Mouse (Mus musculus) stomach, embryonic 14.5 days (tissue): ENCODE results near the gene Tmem53. TPM values are rescaled to one million over a fixed set of nuclear protein-coding genes. Genes with fewer than 3 reads are reported as not detected.

Source experiments
- ATAC-seq: fragments of 200-750 bp; cut with Nextera tagmentation; 2 replicates; pipeline ENCODE4 v1.8.0; 2017; ENCODE audit warnings: low read depth, moderate TSS enrichment; ENCODE audit not compliant: insufficient number of reproducible peaks, insufficient read depth, low FRiP score
- H3K27ac ChIP-seq: fragments of 300-500 bp; sonication (generic); 2 replicates; pipeline ENCODE4 v1.5.1; 2014; ENCODE audit warnings: mild to moderate bottlenecking, low read length, moderate library complexity, mixed read lengths
- H3K27me3 ChIP-seq: fragments of 300-500 bp; sonication (generic); 2 replicates; pipeline ENCODE4 v1.6.1; 2014; ENCODE audit warnings: low read length, control low read depth, mixed read lengths; ENCODE audit not compliant: control insufficient read depth, insufficient read depth
- H3K36me3 ChIP-seq: fragments of 300-500 bp; sonication (generic); 2 replicates; pipeline ENCODE4 v1.6.1; 2014; ENCODE audit warnings: mild to moderate bottlenecking, control low read depth, low read length, moderate library complexity, mixed read lengths; ENCODE audit not compliant: control insufficient read depth, insufficient read depth
- H3K4me1 ChIP-seq: fragments of 300-500 bp; sonication (generic); 2 replicates; pipeline ENCODE4 v1.6.1; 2014; ENCODE audit warnings: low read length, control low read depth, mixed read lengths; ENCODE audit not compliant: control insufficient read depth, insufficient read depth
- H3K4me2 ChIP-seq: fragments of 300-500 bp; sonication (generic); replicated peaks from 2 replicates; pipeline ENCODE4 v1.6.1; 2014; ENCODE audit warnings: low read depth, low read length, control low read depth
- H3K4me3 ChIP-seq: fragments of 300-500 bp; sonication (generic); 2 replicates; pipeline ENCODE4 v1.5.1; 2014; ENCODE audit warnings: low read depth, low read length, control low read depth
- H3K9ac ChIP-seq: fragments of 300-500 bp; sonication (generic); replicated peaks from 2 replicates; pipeline ENCODE4 v1.6.1; 2014; ENCODE audit warnings: low read depth, mild to moderate bottlenecking, control low read depth, low read length, moderate library complexity, mixed read lengths
- H3K9me3 ChIP-seq: fragments of 300-500 bp; sonication (generic); 2 replicates; pipeline ENCODE4 v1.6.1; 2016; ENCODE audit warnings: low read depth, low read length, control low read depth; ENCODE audit not compliant: control insufficient read depth
- WGBS: fragments of 180-500 bp; shearing (Covaris S2); extraction: QIAGEN DNeasy Blood & Tissue Kit; methylation state at CpG from one replicate; pipeline ENCODE4 v1.1.7; 2014; 5-methylcytosine and 5-hydroxymethylcytosine counted together
- polyA plus RNA-seq: library from polyadenylated mRNA; unstranded; fragments of >200 nt; fragmentation: Nextera tagmentation; extraction: Ambion mirVana; gene quantifications from 2 replicates; pipeline ENCODE4 v1.2.1, GENCODE M21; 2014

Gene Tmem53
- polyA plus RNA-seq, 1 experiment from 2014 or later: 18.9 TPM

GRCm38 (mm10) chr4:117267831-117268437 is 16.2 kb downstream of the Tmem53 start:
- H3K9me3 ChIP-seq: no peaks in the 10 kb centered on the region
- 91% methylated on average over 25 of the region's 25 CpGs for WGBS
- no peak overlapping the region for H3K4me2 ChIP-seq
- H3K4me3 ChIP-seq: no peak overlapping the region
- ATAC-seq: no peak
- H3K27ac ChIP-seq: no peak overlapping the region
- H3K27me3 ChIP-seq: no peaks in the 10 kb centered on the region
- peaks cover 16% of the 10 kb centered on the region for H3K36me3 ChIP-seq
- H3K9ac ChIP-seq: no peak overlapping the region
- H3K4me1 ChIP-seq: no peaks in the 10 kb centered on the region

DNA sequence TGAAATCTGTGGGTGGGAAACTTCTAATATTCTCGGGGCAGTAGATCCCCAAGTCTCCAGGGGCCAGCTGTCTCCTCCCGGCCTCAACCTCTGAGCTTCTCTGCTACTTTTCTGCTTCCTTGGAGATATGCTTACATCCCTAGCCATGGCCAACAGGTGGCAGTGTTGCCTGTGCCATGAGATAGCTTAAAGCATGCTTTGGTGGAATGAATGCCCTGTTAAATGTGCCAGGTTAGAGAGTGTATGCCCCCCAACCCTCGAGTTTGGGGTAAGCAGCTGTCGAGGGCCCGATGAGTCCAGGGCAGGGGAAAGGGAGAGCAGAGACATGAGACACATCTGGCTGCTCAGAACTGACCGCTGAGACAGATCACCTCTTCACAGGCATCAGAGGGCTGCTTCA is 18.5 kb downstream of the Tmem53 start:
- no peaks in the 10 kb centered on the region for H3K27me3 ChIP-seq
- no peaks in the 10 kb centered on the region for H3K4me1 ChIP-seq
- H3K4me3 ChIP-seq: no peak overlapping the region
- peaks cover 7% of the 10 kb centered on the region for H3K9me3 ChIP-seq
- ATAC-seq: 0 out of 2 replicates have a peak, but pooled peaks have one; percentile 35
- no peak overlapping the region for H3K4me2 ChIP-seq
- H3K9ac ChIP-seq: no peak overlapping the region
- H3K36me3 ChIP-seq: peaks cover 25% of the 10 kb centered on the region
- WGBS: 9% methylated on average over 6 of the region's 6 CpGs
- H3K27ac ChIP-seq: no peak overlapping the region

DNA sequence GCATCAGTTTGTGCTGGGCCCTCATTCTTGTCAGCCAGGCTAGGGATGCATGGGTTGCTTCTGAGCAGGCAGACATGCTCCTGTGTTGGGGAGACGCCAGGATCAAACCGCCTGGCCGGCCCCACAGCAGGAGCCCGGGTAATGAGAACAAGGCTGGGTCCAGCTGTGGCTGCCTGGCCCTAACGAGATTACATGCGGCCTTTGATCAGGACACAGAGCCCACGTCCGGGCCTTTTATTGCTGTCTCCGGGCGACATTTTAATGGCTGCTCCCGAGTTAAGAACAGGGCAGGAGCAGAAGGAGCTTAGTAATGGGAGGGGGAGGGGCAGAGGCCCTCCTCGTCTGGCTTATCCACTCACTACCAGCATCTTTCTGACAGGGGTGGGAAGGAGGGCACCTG is 20.7 kb downstream of the Tmem53 start:
- Histone ChIP-seq H3K27me3 (no peaks in the 10 kb centered on the region), H3K27ac (no peak overlapping the region), H3K9me3 (peaks cover 7% of the 10 kb centered on the region), H3K9ac (no peak overlapping the region), H3K36me3 (peaks cover 36% of the 10 kb centered on the region), H3K4me3 (no peak overlapping the region), H3K4me2 (no peak overlapping the region), H3K4me1 (peaks cover 15% of the 10 kb centered on the region)
- ATAC-seq: no peak
- WGBS: 36% methylated on average over 12 of the region's 12 CpGs

DNA sequence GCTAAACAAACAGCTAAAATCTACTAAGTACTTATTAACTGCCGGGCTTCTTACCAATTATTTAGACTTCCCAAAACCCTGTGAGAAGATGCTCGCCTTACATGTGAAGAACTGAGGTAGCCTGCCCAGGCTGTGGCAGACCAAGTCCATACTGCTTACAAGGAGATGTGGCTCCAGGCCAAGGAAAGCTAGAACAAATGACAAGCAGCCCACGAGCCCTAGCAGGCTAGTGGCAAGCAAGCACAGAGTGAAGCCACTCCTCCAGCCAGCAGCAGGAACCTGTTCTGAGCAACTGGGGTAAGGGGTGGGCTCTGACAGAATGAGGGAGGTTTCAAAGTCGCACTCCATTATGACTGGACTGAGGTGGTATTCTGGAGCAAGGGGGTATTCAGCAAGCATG is 23.0 kb downstream of the Tmem53 start:
- H3K9ac ChIP-seq: no peak overlapping the region
- WGBS: 90% methylated on average over 4 of the region's 4 CpGs
- no peak overlapping the region for H3K27ac ChIP-seq

DNA sequence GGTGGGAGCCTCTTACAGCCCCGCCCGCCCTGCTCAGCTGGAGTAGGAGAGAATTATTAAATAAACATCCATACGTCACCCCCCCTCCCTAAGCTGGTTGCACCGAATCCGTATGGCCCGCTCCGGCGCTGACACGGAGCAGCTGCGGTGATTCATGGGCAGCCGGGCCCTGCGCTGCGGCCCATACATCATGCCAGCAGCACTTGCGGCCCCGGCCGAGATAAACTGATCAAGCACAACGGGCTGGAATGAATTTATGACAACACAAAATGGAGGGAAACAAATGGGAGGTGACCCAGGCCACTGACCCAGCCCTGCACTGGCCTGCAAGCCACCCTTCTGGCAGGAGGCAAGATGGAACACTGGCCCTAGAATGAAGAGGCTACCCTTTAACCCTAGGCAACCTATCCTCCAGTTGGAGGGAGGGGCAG is 24.5 kb downstream of the Tmem53 start:
- H3K4me2 ChIP-seq: 0 out of 2 replicates have a peak overlapping the region, but pooled peaks have one; percentile 5
- H3K27ac ChIP-seq: no peak overlapping the region
- H3K9me3 ChIP-seq: peaks cover 7% of the 10 kb centered on the region
- no peak for ATAC-seq
- H3K4me3 ChIP-seq: no peak overlapping the region
- no peak overlapping the region for H3K9ac ChIP-seq
- H3K4me1 ChIP-seq: peaks cover 22% of the 10 kb centered on the region
- H3K27me3 ChIP-seq: no peaks in the 10 kb centered on the region
- 22% methylated on average over 17 of the region's 17 CpGs for WGBS
- peaks cover 50% of the 10 kb centered on the region for H3K36me3 ChIP-seq

More for the DNA sequence above, 23.0 kb downstream of the Tmem53 start:
- no peak overlapping the region for H3K4me3 ChIP-seq
- peaks cover 22% of the 10 kb centered on the region for H3K4me1 ChIP-seq
- H3K4me2 ChIP-seq: no peak overlapping the region
- H3K36me3 ChIP-seq: peaks cover 41% of the 10 kb centered on the region
- H3K27me3 ChIP-seq: no peaks in the 10 kb centered on the region
- ATAC-seq: no peak
- H3K9me3 ChIP-seq: peaks cover 7% of the 10 kb centered on the region

GRCm38 (mm10) chr4:117277021-117277420 is 25.3 kb downstream of the Tmem53 start:
- H3K9ac ChIP-seq: no peak overlapping the region
- WGBS: 49% methylated on average over 13 of the region's 13 CpGs

GRCm38 (mm10) chr4:117277687-117278086 is 25.9 kb downstream of the Tmem53 start:
- Histone ChIP-seq H3K27me3 (no peaks in the 10 kb centered on the region), H3K4me2 (no peak overlapping the region), H3K27ac (no peak overlapping the region), H3K4me3 (no peak overlapping the region), H3K9me3 (peaks cover 7% of the 10 kb centered on the region), H3K9ac (no peak overlapping the region), H3K4me1 (peaks cover 22% of the 10 kb centered on the region), H3K36me3 (peaks cover 44% of the 10 kb centered on the region)
- WGBS: 84% methylated on average over 7 of the region's 7 CpGs
- no peak for ATAC-seq

More at GRCm38 (mm10) chr4:117277021-117277420, 25.3 kb downstream of the Tmem53 start:
- Histone ChIP-seq H3K4me1 (peaks cover 22% of the 10 kb centered on the region), H3K27me3 (no peaks in the 10 kb centered on the region), H3K4me3 (no peak overlapping the region), H3K36me3 (peaks cover 49% of the 10 kb centered on the region), H3K4me2 (no peak overlapping the region), H3K27ac (0 out of 2 replicates have a peak overlapping the region, but pooled peaks have one; percentile 15), H3K9me3 (peaks cover 7% of the 10 kb centered on the region)
- ATAC-seq: no peak

DNA sequence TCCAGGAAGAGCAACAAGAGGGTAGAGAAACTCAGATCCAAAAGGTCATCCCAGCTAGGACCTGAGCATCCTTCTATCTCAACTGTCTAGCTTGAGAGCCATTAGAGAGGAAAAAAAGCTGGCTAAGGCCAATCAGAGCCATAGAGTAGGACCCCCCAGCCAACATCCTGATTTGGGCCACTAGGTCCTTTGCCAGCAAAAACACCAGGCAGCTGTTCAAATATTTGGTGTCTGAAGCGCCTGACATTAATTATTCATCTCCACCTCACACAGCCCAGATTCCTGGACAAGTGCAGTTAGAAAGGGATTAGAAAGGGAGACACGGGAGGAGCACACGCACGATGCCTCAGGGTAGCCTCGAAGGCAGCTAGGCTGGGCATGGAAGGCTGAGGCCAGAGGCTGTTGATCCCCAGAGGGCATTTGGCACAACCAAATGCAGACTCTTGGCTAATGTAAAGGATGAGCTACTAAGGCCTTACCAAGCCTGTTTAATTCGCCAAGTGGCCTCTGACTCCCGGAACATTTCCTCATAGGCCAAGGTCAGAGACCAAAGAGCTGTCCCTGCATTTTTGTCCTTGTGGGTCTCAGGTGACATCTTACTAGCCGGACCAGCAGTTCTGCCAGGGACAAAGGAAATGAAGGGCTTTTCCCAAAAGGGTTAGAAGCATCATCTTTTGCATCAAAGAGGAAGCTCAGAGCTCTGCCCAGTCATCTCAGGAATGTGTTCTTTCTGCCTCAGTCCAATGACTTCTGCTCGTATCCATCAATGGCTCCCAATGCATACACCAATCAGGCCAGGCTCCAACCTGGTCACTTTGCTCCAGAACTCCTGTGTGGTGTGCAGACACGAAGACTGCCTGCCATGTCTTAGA is 26.9 kb downstream of the Tmem53 start:
- Histone ChIP-seq H3K9ac (no peak overlapping the region), H3K27me3 (no peaks in the 10 kb centered on the region), H3K4me1 (peaks cover 26% of the 10 kb centered on the region), H3K36me3 (peaks cover 46% of the 10 kb centered on the region), H3K27ac (no peak overlapping the region), H3K9me3 (peaks cover 7% of the 10 kb centered on the region), H3K4me2 (no peak overlapping the region), H3K4me3 (no peak overlapping the region)
- ATAC-seq: no peak
- WGBS: 59% methylated on average over 10 of the region's 10 CpGs
